Mouse (Mus musculus) layer of hippocampus, postnatal 36 days (tissue): ENCODE measurements around the gene Tef. TPM values are rescaled to one million over a fixed set of nuclear protein-coding genes. Genes with fewer than 3 reads are reported as not detected.

Experiments
- DNase-seq, 2 experiments: peaks; one replicate each; pipeline ENCODE4 v3.0.0; 2022
- total RNA-seq, 2 experiments: library from RNA; stranded (reverse); gene quantifications; 2 replicates each; pipeline ENCODE4 v1.2.3; 2021

The Tef gene
- 100 to 1,000 TPM; 300 to 307 TPM for total RNA-seq

DNA sequence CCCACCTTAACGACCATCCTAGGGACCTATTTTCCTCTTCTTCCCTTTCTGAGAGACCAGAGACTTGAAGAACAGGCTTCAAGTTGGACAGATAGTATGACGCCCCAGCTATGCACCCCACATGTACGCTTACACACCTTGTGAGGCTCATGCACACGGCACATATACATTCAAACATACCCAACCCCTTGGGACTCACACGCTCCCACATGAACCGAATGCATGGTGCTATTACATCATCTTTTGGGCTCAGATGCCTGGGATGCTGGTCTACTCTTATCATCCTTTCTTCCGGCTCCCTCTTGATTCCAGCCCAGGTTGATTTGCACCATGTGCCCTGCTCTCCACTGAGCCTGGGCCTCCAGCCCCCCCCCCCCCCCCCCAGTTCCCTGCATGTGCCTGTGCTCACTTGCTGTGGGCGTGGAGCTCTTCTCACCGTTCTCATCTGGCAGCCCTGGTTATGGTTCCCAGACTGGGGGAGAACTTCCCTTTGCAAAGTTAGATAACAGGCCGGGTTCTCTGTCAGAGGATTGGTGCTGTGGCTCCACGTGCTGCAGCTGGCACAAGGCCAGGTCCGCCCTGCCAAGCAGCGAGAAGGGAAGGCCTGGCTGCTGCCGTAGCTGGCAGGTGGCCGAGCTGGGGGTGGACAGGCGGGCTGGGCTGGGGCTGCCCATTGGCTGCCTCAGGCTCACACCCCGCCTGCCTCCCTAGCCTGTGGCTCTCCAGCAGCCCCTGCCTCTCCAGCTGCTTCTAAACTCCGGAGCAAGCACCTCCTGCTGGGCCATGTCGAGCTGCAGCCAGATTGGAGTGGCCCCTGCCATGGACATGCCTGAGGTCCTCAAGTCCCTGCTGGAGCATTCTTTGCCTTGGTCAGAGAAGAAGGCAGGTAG, at the start of gene Tef:
Gene Tef, plus strand, starts transcription at position 421 of the 890 bp plus-strand sequence.
- DNase-seq: peak; percentile 100

DNA sequence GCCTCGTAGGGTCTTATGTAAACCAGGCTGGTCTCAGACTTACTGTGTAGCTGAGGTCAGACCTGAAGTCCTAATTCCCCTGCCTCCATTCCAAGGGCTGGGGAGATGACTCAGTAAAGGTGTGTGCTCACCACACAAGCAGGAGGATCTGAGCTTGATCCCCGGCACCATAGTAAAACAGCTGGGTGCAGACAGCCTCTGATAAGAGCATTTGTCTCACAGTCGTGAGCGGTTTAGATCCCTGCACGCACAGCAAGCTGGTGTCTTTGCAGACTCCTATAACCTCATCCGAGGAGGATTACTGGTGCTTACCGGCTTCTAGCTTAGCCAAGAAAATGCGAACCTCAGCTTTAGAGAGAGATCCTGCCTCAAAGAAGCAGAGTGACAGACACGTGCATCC, 48.6 kb upstream of the Tef start:
- DNase-seq: no peak

DNA sequence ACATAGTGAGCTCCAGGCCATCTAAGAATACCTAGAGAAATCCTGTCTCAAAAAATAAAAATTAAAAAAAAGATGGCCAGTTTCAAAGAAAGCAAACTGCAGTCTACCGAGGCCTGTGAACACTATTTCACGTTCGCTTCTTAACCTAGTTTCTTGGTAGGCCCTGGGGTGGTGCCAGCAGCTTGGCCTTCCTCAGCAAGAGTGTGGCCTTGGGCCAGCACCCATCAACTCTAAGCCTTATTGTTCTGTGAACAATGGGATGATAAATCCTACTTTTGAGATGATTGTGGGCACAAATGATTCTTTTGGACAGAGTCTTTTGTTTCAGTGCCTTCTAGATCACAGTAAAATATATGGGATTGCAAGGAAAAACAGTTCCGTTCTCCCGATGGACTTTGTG, 43.5 kb upstream of the Tef start:
- DNase-seq: no peak

DNA sequence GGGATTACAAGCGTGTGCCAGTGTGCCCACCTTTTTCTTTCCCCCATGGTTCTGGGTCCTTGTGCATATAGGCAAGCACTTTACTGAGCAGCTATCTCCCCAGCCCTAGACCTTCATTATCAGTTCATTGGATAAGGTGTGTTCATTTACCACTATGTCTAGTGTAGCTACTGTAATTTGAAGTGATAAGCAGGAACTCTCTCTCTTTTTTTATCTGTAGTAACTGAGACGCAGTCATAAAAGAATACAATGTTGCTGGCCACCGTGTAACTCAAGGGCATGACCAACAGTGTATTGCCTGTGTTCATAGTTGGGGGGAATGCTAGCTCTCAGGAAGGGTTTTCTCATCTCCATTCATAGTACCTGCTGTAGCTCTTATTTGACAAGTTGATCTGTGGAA, 42.7 kb upstream of the Tef start:
- no peak for DNase-seq

DNA sequence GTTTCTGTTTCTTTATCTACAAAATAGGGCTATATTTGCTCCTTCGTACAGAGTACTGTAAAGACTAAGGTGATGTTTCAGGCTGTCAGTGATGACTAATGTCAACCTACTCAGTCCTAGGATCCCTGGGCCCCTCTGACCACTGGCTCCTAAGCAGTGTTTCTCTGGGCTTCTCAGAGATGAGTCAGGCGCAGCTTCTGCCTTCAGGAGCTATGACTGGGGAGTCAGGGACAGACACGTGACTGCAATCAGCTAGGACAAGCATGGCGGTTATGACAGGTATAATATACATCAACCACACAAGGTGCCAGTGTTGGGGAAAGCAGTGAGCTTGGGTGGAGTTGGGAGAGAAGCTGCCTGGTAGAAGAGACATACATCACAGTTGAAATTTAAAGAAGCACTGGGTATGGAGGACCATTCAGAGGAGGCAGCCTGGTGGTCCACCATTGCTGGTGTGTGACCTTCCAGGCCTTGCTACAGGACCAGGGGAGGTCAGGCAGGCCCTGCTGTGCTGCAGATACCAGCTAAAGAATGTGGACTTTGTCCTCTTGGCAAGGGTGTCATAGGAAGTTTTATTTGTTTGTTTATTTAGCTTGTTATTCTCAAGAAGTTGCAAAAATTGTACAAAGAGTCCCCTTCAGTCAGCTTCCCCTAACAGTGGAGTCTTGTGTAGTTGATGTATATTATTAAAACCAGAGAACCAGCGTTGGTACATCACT, 41.7 kb upstream of the Tef start:
- no peak for DNase-seq

DNA sequence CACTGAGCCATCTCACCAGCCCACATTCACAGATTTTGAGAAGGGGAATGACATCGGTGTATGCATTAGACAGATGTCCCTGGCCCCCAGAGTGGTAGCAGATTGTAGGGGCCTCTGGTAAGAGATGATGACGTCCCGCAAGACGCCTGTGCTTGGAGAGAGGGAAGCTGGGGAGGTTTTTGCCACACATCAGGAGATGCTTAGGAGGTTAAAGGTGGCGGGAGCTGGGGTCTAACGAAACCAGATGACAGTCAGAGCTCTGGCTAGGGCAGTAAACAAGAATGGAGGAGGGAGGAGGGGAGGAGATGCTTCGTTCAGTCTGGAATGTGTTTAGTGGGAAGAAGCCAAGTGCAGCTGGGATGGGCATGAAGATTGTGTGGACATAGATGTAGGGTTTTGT, 40.8 kb upstream of the Tef start:
- no peak for DNase-seq

DNA sequence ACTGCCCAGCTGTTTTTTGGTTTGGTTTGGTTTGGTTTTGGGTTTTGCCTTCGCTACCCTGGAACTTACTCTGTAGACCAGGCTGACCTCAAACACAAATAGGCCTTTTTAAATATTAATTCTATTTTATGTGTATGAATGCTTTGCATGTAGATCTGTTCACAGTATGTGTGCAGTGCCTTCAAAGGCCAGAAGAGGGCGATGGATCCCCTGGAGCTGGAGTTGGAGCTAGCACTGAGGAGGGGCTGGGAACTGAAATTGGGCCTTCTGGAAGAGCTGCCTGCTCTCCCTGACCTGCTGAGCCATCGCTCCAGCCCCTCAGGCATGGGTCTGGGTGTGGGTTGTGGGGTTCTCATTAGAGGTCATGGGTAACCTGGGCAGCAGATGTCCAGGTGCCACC, 40.3 kb upstream of the Tef start:
- no peak for DNase-seq

DNA sequence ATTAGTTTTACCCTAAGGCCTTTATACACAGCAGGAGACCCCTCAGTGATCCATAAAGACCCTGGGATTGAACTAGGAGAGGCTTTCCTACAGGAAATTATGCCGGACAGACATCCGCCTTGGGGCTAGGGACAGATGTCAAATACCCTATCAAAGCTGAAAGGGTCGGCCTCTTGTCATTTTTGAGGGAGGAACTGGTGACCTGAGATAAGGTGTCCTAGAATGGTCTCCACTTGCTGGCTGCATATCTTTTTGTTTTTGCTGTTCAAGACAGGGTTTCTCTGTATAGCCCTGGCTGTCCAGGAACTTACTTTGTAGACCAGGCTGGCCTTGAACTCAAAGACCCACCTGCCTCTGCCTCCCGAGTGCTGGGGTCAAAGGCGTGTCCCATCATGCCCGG, 37.6 kb upstream of the Tef start:
- DNase-seq: no peak

DNA sequence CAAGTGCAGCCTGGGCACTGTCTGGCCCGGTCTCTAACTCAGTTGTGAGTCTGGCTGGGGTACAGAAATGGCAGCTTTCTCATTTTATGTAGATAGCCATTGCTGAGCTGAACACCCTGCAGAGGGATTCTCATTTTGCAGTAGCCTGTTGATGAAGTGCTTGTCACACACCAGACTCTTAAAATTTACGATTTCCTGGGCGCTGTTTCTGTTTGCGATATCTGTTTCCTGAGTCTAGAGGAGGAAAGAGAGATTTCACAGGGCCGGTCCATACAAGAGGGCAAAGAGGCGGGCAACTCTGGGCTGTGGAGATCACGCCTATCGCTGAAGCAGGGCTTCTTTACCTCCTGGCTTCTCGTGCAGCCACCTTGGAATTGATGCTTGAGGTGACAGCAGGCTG, 36.6 kb upstream of the Tef start:
- DNase-seq: no peak

DNA sequence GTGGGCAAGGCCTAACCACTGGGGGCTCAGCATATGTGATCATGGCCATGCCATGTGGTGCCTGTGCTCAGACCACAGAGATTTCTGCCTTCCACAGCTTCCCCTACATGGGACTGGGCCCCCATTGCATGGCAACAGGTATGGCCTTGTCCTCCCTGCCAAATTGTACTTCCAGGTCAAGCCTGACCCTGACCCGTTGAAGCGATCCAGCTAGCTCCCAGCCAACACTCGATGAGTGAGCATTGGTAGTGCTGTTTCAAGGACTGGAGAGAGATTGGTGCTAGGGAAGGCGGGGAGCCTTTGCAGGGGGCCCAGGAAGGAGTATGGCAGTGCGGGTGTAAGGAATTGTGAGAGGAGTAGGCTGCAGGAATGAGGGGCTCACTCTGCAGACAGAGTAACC, 35.8 kb upstream of the Tef start:
- no peak for DNase-seq

DNA sequence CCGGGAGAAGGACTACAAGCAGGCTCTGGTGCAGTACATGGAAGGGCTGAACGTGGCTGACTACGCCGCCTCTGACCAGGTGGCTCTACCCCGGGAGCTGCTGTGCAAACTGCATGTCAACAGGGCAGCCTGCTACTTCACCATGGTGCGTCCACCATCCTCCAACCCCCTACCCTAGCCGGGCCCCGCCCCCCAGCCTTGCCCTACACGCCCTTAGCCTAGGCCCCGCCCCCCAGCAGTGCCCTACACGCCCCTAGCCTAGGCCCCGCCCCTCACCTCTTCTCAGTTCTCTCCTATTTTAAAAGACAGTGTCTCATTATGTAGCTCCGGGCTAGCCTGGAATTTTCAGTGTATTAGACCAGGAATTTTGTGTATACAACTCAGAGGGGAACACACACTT, 33.2 kb upstream of the Tef start:
- DNase-seq: no peak

DNA sequence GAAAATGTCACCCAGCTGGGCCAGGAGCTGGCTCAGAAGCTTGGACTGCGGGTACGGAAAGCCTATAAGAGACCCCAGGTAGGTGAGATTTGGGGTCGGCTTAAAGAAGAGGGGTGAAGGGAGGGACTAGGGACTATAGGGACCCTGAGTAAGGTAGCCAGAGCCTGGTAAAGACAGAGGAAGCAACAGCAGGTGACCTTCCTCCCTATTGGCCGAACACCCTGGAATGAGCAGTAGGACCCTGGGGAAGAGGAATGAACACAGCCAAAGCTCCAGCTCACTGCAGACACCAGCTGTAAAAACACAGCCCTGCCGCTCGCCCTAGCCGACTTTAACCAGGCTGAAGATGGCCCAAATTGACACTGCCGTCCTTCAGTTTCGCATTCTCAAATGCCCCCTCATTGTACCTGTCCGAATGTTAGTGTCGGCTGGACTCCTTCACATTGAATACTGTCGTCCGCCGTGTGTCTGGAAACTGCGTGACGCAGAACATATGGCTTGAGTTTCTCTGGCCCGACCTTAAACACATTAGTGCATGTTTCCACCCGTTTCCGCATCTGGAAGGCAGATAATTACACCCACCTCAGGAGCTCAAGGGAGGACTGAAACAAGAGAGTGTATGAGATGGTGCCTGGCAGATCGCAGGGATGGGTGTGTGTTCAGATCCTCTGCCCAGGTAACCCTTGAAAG, 29.6 kb upstream of the Tef start:
- DNase-seq: no peak

DNA sequence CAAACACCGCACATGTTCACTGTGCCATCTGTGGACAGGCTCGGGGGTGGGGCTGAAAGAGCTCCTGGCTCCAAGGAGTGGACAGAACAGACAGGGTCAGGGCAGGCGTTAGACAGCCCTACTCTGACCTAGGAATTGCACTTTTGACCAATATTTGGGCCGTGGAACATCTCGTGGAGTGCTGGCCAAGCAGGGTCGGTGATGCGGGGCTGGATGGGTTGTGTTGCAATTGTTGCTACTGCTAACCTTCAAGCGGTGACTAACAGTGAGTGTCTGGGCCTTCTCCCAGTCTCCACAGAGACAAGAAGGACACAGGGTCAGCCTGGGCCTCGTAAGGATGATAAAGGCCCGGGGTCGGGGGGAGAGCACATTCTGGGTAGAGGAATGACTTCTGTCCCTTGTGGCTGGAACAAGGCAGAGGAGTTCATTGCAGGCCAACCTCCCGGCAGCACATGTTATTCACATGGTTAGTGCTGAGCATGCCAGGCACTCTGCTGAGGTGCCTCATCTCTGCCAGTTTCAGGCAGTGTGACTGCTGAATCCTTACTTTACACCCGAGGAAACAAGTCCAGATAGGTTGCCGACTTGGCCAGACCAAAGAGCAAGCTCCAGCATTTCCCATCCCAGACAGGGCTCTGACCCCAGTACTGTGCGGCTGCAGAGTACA, 27.6 kb upstream of the Tef start:
- no peak for DNase-seq

DNA sequence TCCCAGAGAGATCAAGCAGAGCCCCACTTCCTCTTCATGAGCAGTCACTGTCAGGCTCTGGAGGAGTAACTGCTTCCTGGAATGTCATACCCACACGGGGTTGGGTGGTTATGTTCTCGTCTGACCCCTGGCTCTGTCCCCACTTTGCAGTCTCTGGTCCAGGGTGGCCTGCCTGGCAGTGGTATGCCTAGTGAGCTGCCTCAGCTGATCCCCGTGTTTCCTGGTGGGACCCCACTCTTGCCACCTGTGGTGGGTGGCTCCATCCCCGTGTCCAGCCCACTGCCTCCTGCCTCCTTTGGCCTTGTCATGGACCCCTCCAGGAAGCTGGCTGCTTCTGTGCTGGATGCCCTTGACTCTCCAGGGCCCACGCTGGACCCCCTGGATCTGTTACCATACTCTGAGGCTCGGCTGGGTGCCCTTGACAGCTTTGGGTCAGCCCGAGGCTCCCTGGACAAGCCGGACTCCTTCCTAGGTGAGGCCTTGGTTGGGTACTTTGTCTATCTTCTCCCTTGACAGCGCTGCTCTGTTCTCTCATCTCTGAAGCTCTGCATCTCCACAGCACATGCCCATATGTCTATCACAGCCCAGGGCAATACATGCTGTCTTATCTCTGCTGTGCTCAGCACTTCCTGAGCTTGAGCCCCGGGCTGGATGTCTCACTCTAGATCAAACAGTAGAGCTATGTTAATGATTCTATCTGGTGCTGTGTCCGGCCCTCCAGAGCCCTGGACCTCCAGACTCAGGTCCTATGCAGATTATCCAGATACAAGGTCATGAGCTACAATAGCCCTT, 25.4 kb upstream of the Tef start:
- no peak for DNase-seq

DNA sequence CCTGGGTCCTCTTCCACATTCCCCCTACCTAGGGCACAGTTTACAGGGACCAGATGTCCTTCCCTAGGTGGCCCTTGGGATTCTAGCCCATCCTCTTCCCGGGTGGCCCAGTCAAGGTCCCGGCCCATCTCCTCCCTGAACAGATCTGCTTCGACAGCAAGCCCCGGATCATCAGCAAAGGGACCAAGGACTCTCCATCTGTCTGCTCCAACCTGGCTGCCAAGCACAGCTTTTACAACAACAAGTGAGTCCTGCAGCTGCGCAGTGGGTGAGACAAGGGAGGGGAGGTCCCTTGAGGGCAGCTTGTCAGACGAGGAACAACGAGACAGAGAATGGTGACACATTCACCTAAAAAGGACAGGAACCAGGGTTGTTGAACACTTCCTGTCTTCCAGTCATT, 20.4 kb upstream of the Tef start:
- peak in 1 of 2 experiments; percentile 41 for DNase-seq

DNA sequence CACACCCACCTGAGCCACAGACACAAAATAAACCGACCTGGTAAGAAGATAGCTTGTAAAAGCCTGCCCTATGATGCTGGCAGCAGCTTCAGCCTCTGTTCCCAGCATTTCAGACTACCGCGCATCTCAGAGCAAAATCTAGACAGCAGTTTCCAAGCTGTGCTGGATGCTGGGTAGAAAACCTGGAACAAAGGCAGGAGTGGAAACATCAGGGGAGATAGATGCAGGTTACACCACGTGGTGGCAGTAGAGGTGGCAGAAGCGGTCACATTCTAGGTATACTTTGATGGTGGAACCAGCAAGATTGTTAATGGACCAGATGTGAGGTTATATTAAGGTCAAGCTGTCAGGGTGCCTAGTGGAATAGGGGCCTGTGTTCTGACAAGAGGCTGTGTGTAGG, 17.5 kb upstream of the Tef start:
- DNase-seq: no peak

DNA sequence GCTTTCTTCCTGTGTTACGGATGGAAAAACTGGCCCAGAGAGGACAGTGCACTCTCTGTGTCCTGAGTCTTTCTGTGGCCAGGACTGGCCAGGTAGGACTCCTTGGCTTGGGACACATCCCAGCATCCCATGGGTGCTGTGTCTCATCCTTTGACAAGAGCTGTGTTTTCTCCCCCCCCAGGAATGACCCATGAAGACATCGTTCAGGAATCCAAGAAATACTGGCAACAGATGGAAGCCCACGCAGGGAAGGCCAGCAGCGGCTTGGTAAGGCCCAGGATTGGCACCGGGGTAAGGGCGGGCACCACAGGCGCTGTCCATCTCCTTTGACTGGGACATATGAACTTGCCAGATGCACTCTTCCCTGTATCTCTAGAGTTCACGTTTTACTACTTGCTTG, 16.5 kb upstream of the Tef start:
- DNase-seq: no peak

DNA sequence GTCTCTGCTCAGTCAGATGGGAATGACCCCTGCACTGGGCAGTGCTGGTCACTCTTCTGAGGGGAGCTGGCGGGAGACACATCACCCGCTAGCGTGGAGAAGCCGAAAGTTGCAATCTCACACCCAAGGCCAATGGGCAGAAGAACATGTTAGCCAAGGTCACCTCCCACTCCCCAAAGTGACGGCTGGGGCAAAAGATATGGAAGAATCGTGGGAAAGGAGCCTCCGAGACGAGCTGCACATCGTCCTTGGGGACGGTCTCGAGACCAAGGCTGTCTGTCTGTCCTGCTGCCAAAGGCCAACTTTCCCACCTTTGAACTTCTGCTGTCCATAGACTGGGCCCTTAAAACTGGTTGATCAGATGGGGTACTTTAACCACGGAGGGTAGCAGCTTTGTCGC, 14.7 kb upstream of the Tef start:
- no peak for DNase-seq

DNA sequence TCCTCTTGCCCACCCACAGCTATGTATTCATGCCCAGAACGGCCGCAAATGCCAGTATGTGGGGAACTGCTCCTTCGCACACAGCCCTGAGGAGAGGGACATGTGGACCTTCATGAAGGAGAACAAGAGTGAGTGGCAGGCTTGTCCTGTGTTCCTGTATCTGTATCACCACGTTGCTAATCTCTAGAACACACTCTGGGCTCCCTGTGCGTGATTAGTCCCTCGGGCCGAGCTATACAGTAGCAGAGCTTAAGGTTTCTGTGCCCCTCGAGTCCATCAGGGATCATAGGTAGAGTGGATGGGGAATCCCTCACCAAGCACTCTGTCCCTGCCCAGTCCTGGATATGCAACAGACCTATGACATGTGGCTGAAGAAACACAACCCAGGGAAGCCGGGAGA, 9.8 kb upstream of the Tef start:
- DNase-seq: no peak

DNA sequence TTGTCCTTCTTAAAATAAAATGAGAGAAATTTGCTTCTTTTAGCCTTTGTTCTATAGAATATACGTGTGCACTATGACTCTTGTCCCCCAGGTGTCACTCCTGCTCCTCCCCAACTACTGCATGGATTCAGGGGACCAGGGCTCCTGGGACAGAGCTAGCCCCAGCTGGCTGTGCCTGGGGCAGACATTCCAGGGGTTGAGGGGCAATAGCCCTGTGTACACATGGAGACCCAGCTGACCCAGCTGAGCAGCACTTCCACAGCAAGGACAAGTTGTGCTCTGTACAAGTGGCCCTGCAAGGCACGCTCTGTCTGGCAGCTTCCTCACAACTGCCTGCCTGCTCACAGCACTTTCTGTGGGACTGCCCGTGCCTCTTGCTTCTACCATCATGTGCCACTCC, 6.0 kb upstream of the Tef start:
- no peak for DNase-seq

DNA sequence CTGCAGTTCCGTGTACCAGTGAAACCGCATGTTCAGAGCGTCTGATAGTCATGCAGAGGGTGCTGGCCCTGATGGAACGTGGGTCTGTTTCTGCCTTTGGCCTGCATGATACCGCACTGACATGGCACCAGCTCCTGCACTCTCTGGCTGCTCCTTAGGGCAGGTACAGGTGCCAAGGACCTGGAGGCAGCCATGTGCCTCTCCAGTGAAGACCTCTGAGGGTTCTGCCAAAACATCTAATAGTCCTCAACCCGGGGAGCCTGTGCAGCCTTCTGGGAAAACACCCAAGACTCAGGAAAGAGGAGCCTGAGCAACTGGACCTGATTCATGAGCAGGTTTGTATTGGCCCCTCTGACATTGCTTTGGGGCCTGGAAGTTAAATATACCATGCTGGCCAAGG, 4.4 kb upstream of the Tef start:
- DNase-seq: no peak

DNA sequence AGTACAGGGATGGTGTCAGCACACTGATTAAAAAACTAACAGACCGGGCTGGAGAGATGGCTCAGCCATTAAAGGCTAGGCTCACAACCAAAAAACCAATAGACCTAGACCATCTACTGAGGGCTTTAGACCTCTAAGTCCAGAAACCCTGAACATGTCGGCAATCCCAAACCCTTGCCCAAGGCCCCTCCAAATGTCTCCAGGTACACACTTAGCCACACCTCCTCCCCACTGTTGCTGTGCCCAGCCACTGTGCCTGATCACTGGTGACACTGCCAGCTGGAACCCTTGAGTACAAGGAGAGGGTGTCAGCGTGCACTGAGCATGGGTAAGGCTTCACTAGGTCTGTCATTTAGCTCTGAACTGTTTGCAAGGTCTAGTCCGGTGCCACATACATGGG, 3.8 kb upstream of the Tef start:
- DNase-seq: no peak
